Mouse (Mus musculus): ENCODE data around the gene Pnpla2. TPM values are rescaled to one million over a fixed set of nuclear protein-coding genes. Genes with fewer than 3 reads are reported as not detected.

Gene Pnpla2
- polyA plus RNA-seq, 1 experiment from 2014 or later: 31.9 TPM

- 74% methylated on average over 7 of the region's 7 CpGs for WGBS
- peaks cover 7% of the 10 kb centered on the region; the same call in 1 of the 2 replicates for H3K36me3 ChIP-seq (ENCODE audit: control insufficient read depth, insufficient read depth, low read length)
- H3K4me2 ChIP-seq (replicated peaks; ENCODE audit: low read depth, low read length): no peak overlapping the region
- no peak overlapping the region for H3K4me3 ChIP-seq (ENCODE audit: low read length)
- H3K27ac ChIP-seq (ENCODE audit: low read depth, low read length): no peak overlapping the region
- ATAC-seq (ENCODE audit: low FRiP score, low TSS enrichment): no peak
- H3K4me1 ChIP-seq (ENCODE audit: control insufficient read depth, insufficient read depth, low read length): peaks cover 12% of the 10 kb centered on the region; the same call in 1 of the 2 replicates
- no peak overlapping the region for H3K9ac ChIP-seq (ENCODE audit: low read depth, low read length)
- no peaks in the 10 kb centered on the region for H3K9me3 ChIP-seq (ENCODE audit: control insufficient read depth, low read length)
- no peaks in the 10 kb centered on the region for H3K27me3 ChIP-seq (ENCODE audit: control insufficient read depth, insufficient read depth, low read length)
Observed at GRCm38 (mm10) chr7:141487141-141487540, 32.1 kb downstream of the Pnpla2 start.

GRCm38 (mm10) chr7:141491151-141491550 is 36.2 kb downstream of the Pnpla2 start:
- Histone ChIP-seq H3K27ac (ENCODE audit: low read depth, low read length) (no peak overlapping the region), H3K9ac (ENCODE audit: low read depth, low read length) (no peak overlapping the region), H3K9me3 (ENCODE audit: control insufficient read depth, low read length) (no peaks in the 10 kb centered on the region), H3K4me1 (ENCODE audit: control insufficient read depth, insufficient read depth, low read length) (no peaks in the 10 kb centered on the region), H3K27me3 (ENCODE audit: control insufficient read depth, insufficient read depth, low read length) (no peaks in the 10 kb centered on the region), H3K36me3 (ENCODE audit: control insufficient read depth, insufficient read depth, low read length) (peaks cover 30% of the 10 kb centered on the region), H3K4me2 (replicated peaks; ENCODE audit: low read depth, low read length) (no peak overlapping the region), H3K4me3 (ENCODE audit: low read length) (no peak overlapping the region)
- 81% methylated on average over 2 of the region's 2 CpGs for WGBS
- ATAC-seq (ENCODE audit: low FRiP score, low TSS enrichment): no peak

- Histone ChIP-seq H3K9ac (ENCODE audit: low read depth, low read length) (no peak overlapping the region), H3K27ac (ENCODE audit: low read depth, low read length) (no peak overlapping the region), H3K4me3 (ENCODE audit: low read length) (no peak overlapping the region), H3K27me3 (ENCODE audit: control insufficient read depth, insufficient read depth, low read length) (no peaks in the 10 kb centered on the region), H3K4me2 (replicated peaks; ENCODE audit: low read depth, low read length) (no peak overlapping the region), H3K36me3 (ENCODE audit: control insufficient read depth, insufficient read depth, low read length) (peaks cover 30% of the 10 kb centered on the region), H3K4me1 (ENCODE audit: control insufficient read depth, insufficient read depth, low read length) (no peaks in the 10 kb centered on the region), H3K9me3 (ENCODE audit: control insufficient read depth, low read length) (no peaks in the 10 kb centered on the region)
- WGBS: 91% methylated on average over 5 of the region's 5 CpGs
- no peak for ATAC-seq (ENCODE audit: low FRiP score, low TSS enrichment)
Observed at GRCm38 (mm10) chr7:141492738-141493137, 37.7 kb downstream of the Pnpla2 start.

- Histone ChIP-seq H3K36me3 (ENCODE audit: control insufficient read depth, insufficient read depth, low read length) (peaks cover 32% of the 10 kb centered on the region), H3K27ac (ENCODE audit: low read depth, low read length) (no peak overlapping the region), H3K4me2 (replicated peaks; ENCODE audit: low read depth, low read length) (no peak overlapping the region), H3K9ac (ENCODE audit: low read depth, low read length) (no peak overlapping the region), H3K9me3 (ENCODE audit: control insufficient read depth, low read length) (no peaks in the 10 kb centered on the region), H3K4me3 (ENCODE audit: low read length) (no peak overlapping the region), H3K27me3 (ENCODE audit: control insufficient read depth, insufficient read depth, low read length) (no peaks in the 10 kb centered on the region), H3K4me1 (ENCODE audit: control insufficient read depth, insufficient read depth, low read length) (no peaks in the 10 kb centered on the region)
- WGBS: 68% methylated on average over 1 of the region's 1 CpGs
- no peak for ATAC-seq (ENCODE audit: low FRiP score, low TSS enrichment)
Observed at GRCm38 (mm10) chr7:141493729-141494128, 38.7 kb downstream of the Pnpla2 start.

GRCm38 (mm10) chr7:141495379-141495778 is 40.4 kb downstream of the Pnpla2 start:
- Histone ChIP-seq H3K4me1 (ENCODE audit: control insufficient read depth, insufficient read depth, low read length) (peaks cover 8% of the 10 kb centered on the region; the same call in 1 of the 2 replicates), H3K9me3 (ENCODE audit: control insufficient read depth, low read length) (no peaks in the 10 kb centered on the region), H3K27me3 (ENCODE audit: control insufficient read depth, insufficient read depth, low read length) (no peaks in the 10 kb centered on the region), H3K4me2 (replicated peaks; ENCODE audit: low read depth, low read length) (no peak overlapping the region), H3K36me3 (ENCODE audit: control insufficient read depth, insufficient read depth, low read length) (peaks cover 32% of the 10 kb centered on the region), H3K4me3 (ENCODE audit: low read length) (no peak overlapping the region), H3K9ac (ENCODE audit: low read depth, low read length) (no peak overlapping the region), H3K27ac (ENCODE audit: low read depth, low read length) (no peak overlapping the region)
- no peak for ATAC-seq (ENCODE audit: low FRiP score, low TSS enrichment)
- 98% methylated on average over 2 of the region's 2 CpGs for WGBS

- Histone ChIP-seq H3K36me3 (ENCODE audit: control insufficient read depth, insufficient read depth, low read length) (peaks cover 32% of the 10 kb centered on the region), H3K4me1 (ENCODE audit: control insufficient read depth, insufficient read depth, low read length) (peaks cover 8% of the 10 kb centered on the region; the same call in 1 of the 2 replicates), H3K4me3 (ENCODE audit: low read length) (no peak overlapping the region), H3K4me2 (replicated peaks; ENCODE audit: low read depth, low read length) (no peak overlapping the region), H3K27ac (ENCODE audit: low read depth, low read length) (no peak overlapping the region), H3K9ac (ENCODE audit: low read depth, low read length) (no peak overlapping the region), H3K9me3 (ENCODE audit: control insufficient read depth, low read length) (no peaks in the 10 kb centered on the region), H3K27me3 (ENCODE audit: control insufficient read depth, insufficient read depth, low read length) (no peaks in the 10 kb centered on the region)
- no peak for ATAC-seq (ENCODE audit: low FRiP score, low TSS enrichment)
- WGBS: 86% methylated on average over 4 of the region's 4 CpGs
Observed at GRCm38 (mm10) chr7:141495940-141496339, 40.9 kb downstream of the Pnpla2 start.

GRCm38 (mm10) chr7:141497600-141497999 is 42.6 kb downstream of the Pnpla2 start:
- Histone ChIP-seq H3K27me3 (ENCODE audit: control insufficient read depth, insufficient read depth, low read length) (no peaks in the 10 kb centered on the region), H3K36me3 (ENCODE audit: control insufficient read depth, insufficient read depth, low read length) (peaks cover 21% of the 10 kb centered on the region), H3K9me3 (ENCODE audit: control insufficient read depth, low read length) (no peaks in the 10 kb centered on the region), H3K4me3 (ENCODE audit: low read length) (no peak overlapping the region), H3K4me1 (ENCODE audit: control insufficient read depth, insufficient read depth, low read length) (peaks cover 8% of the 10 kb centered on the region; the same call in 1 of the 2 replicates), H3K27ac (ENCODE audit: low read depth, low read length) (no peak overlapping the region), H3K9ac (ENCODE audit: low read depth, low read length) (no peak overlapping the region), H3K4me2 (replicated peaks; ENCODE audit: low read depth, low read length) (no peak overlapping the region)
- WGBS: 89% methylated on average over 3 of the region's 3 CpGs
- no peak for ATAC-seq (ENCODE audit: low FRiP score, low TSS enrichment)

- H3K27ac ChIP-seq (ENCODE audit: low read depth, low read length): no peak overlapping the region
- no peaks in the 10 kb centered on the region for H3K27me3 ChIP-seq (ENCODE audit: control insufficient read depth, insufficient read depth, low read length)
- 82% methylated on average over 7 of the region's 7 CpGs for WGBS
- no peak overlapping the region for H3K9ac ChIP-seq (ENCODE audit: low read depth, low read length)
- H3K36me3 ChIP-seq (ENCODE audit: control insufficient read depth, insufficient read depth, low read length): peaks cover 2% of the 10 kb centered on the region; the same call in 1 of the 2 replicates
- peaks cover 8% of the 10 kb centered on the region; the same call in 1 of the 2 replicates for H3K4me1 ChIP-seq (ENCODE audit: control insufficient read depth, insufficient read depth, low read length)
- H3K4me2 ChIP-seq (replicated peaks; ENCODE audit: low read depth, low read length): no peak overlapping the region
- H3K4me3 ChIP-seq (ENCODE audit: low read length): no peak overlapping the region
- no peaks in the 10 kb centered on the region for H3K9me3 ChIP-seq (ENCODE audit: control insufficient read depth, low read length)
- ATAC-seq (ENCODE audit: low FRiP score, low TSS enrichment): no peak
Observed at GRCm38 (mm10) chr7:141501820-141502555, 47.0 kb downstream of the Pnpla2 start.

GRCm38 (mm10) chr7:141502556-141502905 is 47.5 kb downstream of the Pnpla2 start:
- Histone ChIP-seq H3K36me3 (ENCODE audit: control insufficient read depth, insufficient read depth, low read length) (peaks cover 2% of the 10 kb centered on the region; the same call in 1 of the 2 replicates), H3K4me2 (replicated peaks; ENCODE audit: low read depth, low read length) (no peak overlapping the region), H3K4me1 (ENCODE audit: control insufficient read depth, insufficient read depth, low read length) (peaks cover 8% of the 10 kb centered on the region; the same call in 1 of the 2 replicates), H3K27me3 (ENCODE audit: control insufficient read depth, insufficient read depth, low read length) (no peaks in the 10 kb centered on the region), H3K9ac (ENCODE audit: low read depth, low read length) (no peak overlapping the region), H3K27ac (ENCODE audit: low read depth, low read length) (no peak overlapping the region), H3K4me3 (ENCODE audit: low read length) (no peak overlapping the region), H3K9me3 (ENCODE audit: control insufficient read depth, low read length) (no peaks in the 10 kb centered on the region)
- 93% methylated on average over 5 of the region's 5 CpGs for WGBS
- ATAC-seq (ENCODE audit: low FRiP score, low TSS enrichment): no peak
